Mouse (Mus musculus) liver, embryonic 14.5 days (tissue): ENCODE measurements around the gene Amigo2. TPM values are rescaled to one million over a fixed set of nuclear protein-coding genes. Genes with fewer than 3 reads are reported as not detected.
A peak's percentile ranks its signal among the peaks of the same experiment; 100 is the strongest.
"Not testable (repeated sequence)": the region's sequence is repeated elsewhere in the genome, so short reads cannot be mapped to it uniquely, and the experiment has no call there.

Source experiments
- ATAC-seq: fragments of 200-750 bp; cut with Nextera tagmentation; 2 replicates; pipeline ENCODE4 v1.8.0; 2017; ENCODE audit warnings: moderate number of reproducible peaks, mild to moderate bottlenecking, moderate library complexity; ENCODE audit not compliant: insufficient read depth
- DNase-seq, 3 experiments: peaks; one replicate each; pipeline ENCODE4 v3.0.0-alpha.2; 2012 to 2013; ENCODE audit warnings: low read depth in 3 of 3, low spot score in 3 of 3
- H3K27ac ChIP-seq: fragments of 300-500 bp; sonication (generic); 2 replicates; pipeline ENCODE4 v1.5.1; 2014; ENCODE audit warnings: moderate library complexity, mild to moderate bottlenecking, control low read depth, inconsistent platforms
- H3K27me3 ChIP-seq: fragments of 300-500 bp; sonication (generic); 2 replicates; pipeline ENCODE4 v1.6.1; 2014; ENCODE audit warnings: mild to moderate bottlenecking, low read length, moderate library complexity; ENCODE audit not compliant: control insufficient read depth, insufficient read depth
- H3K36me3 ChIP-seq: fragments of 300-500 bp; sonication (generic); replicated peaks from 2 replicates; pipeline ENCODE4 v1.6.1; 2014; ENCODE audit warnings: low read depth; ENCODE audit not compliant: control insufficient read depth, insufficient read depth
- H3K4me1 ChIP-seq, 2 experiments: fragments of 200-500 bp in 1 of 2; fragments of 300-500 bp in 1 of 2; sonication (generic) in 1 of 2; replicated peaks; 2 replicates each; pipeline ENCODE4 v1.6.1; 2012 to 2014; ENCODE audit warnings: antibody characterized with exemption in 1 of 2, inconsistent platforms in 1 of 2, low read length in 1 of 2; ENCODE audit not compliant: control insufficient read depth in 2 of 2, insufficient read depth in 2 of 2
- H3K4me2 ChIP-seq: fragments of 300-500 bp; sonication (generic); 2 replicates; pipeline ENCODE4 v1.6.1; 2014; ENCODE audit warnings: low read depth, mild to moderate bottlenecking, control low read depth, moderate library complexity
- H3K4me3 ChIP-seq, 2 experiments: fragments of 200-500 bp in 1 of 2; fragments of 300-500 bp in 1 of 2; sonication (generic) in 1 of 2; 2 replicates each; pipeline ENCODE4 v1.5.1; 2012 to 2014; ENCODE audit warnings: low read depth in 2 of 2, low read length in 2 of 2, mild to moderate bottlenecking in 2 of 2, control low read depth in 1 of 2, inconsistent platforms in 1 of 2, moderate library complexity in 1 of 2; ENCODE audit not compliant: insufficient read depth in 1 of 2
- H3K9ac ChIP-seq: fragments of 300-500 bp; sonication (generic); replicated peaks from 2 replicates; pipeline ENCODE4 v1.6.1; 2014; ENCODE audit warnings: mild to moderate bottlenecking, control low read depth, moderate library complexity
- H3K9me3 ChIP-seq: fragments of 300-500 bp; sonication (generic); 2 replicates; pipeline ENCODE4 v1.6.1; 2016; ENCODE audit warnings: low read length, mixed read lengths; ENCODE audit not compliant: control insufficient read depth
- CTCF ChIP-seq: IDR thresholded peaks from 2 replicates; pipeline ENCODE4 v1.5.1; 2016; ENCODE audit warnings: antibody characterized with exemption, low read depth, control low read depth
- EP300 ChIP-seq: IDR thresholded peaks from 2 replicates; pipeline ENCODE4 v1.6.1; 2016; ENCODE audit warnings: antibody characterized with exemption, low read depth
- WGBS: fragments of 180-500 bp; shearing (Covaris S2); extraction: QIAGEN DNeasy Blood & Tissue Kit; methylation state at CpG from one replicate; pipeline ENCODE4 v1.1.7; 2014; ENCODE audit not compliant: insufficient replicate concordance; 5-methylcytosine and 5-hydroxymethylcytosine counted together
- polyA plus RNA-seq, 2 experiments: library from polyadenylated mRNA; depleted of rRNA in 1 of 2; stranded (reverse) in 1 of 2; unstranded in 1 of 2; fragments of >200 nt; fragmentation: Nextera tagmentation in 1 of 2; extraction: Ambion mirVana in 1 of 2; gene quantifications; 2 replicates each; pipeline versions ENCODE4 v1.2.1 to v1.2.3; 2012 to 2014

Gene Amigo2
- polyA plus RNA-seq, 2 experiments, result 0.36 to 1.0 TPM

DNA sequence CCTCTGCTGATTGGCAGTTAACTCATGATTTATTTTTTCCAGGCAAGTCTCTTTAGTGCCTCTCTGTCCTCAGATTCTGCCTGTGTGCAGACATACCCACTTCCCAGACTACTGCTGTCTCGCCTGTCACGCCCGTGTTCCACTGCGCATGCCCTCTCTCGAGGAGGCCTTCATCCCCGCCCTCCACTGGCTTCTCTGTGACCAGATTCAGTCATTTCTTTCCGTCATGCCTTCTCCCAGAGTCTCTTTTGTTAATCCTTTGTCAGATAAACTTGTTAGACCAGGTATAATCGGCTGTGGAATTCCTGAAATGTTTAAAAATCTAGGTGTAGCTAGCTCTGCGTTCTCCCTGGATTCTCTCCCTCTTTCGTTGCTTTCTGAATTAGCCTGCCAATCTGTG, 23.7 kb downstream of the Amigo2 start:
- Histone ChIP-seq H3K9me3 (no peaks in the 10 kb centered on the region), H3K27ac (no peak overlapping the region), H3K9ac (no peak overlapping the region), H3K4me3 (no peak overlapping the region), H3K4me1 (no peaks in the 10 kb centered on the region), H3K27me3 (no peaks in the 10 kb centered on the region), H3K4me2 (no peak overlapping the region), H3K36me3 (no peaks in the 10 kb centered on the region)
- 73% methylated on average over 10 of the region's 10 CpGs for WGBS
- DNase-seq (no peak), ATAC-seq (no peak)
- TF ChIP-seq CTCF (no peak), EP300 (no peak)

DNA sequence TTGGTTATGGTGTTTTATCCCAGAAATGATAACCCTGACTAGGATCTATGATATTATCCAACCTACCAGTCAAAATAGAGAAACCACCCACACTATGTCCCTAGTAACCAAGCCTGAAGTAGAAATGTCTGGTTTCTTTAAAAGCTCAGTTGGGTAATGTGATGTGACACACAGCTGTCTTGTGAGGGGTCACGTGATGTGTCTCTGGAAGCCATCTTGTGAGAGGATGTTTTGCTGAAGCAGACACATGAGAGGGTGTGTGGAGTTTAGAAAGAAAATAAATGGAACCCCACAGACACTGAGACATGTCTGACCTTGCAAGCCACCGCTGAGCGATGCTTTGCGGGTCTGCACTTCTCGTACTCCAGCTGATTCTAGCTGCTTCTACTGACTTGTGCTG, 30.2 kb downstream of the Amigo2 start:
- H3K27ac ChIP-seq, result no peak overlapping the region
- H3K4me1 ChIP-seq, result no peaks in the 10 kb centered on the region
- no peak overlapping the region for H3K4me3 ChIP-seq
- ATAC-seq (no peak), DNase-seq (no peak)
- no peaks in the 10 kb centered on the region for H3K27me3 ChIP-seq
- TF ChIP-seq CTCF, result no peak
- no peak for TF ChIP-seq EP300
- H3K9me3 ChIP-seq, result no peaks in the 10 kb centered on the region
- no peak overlapping the region for H3K9ac ChIP-seq
- no peaks in the 10 kb centered on the region for H3K36me3 ChIP-seq
- no peak overlapping the region for H3K4me2 ChIP-seq
- 82% methylated on average over 5 of the region's 5 CpGs for WGBS

- H3K27ac ChIP-seq, result no peak overlapping the region
- H3K4me1 ChIP-seq, result no peaks in the 10 kb centered on the region
- TF ChIP-seq EP300, result no peak
- no peak for TF ChIP-seq CTCF
- no peak overlapping the region for H3K9ac ChIP-seq
- no peak for DNase-seq
- H3K4me2 ChIP-seq, result no peak overlapping the region; the same call in 1 of the 2 replicates
- 24% methylated on average over 17 of the region's 17 CpGs for WGBS
- ATAC-seq, result peak; percentile 31; the same call in 1 of the 2 replicates
- no peaks in the 10 kb centered on the region for H3K36me3 ChIP-seq
- H3K4me3 ChIP-seq, result no peak overlapping the region
- no peaks in the 10 kb centered on the region for H3K27me3 ChIP-seq
- no peaks in the 10 kb centered on the region for H3K9me3 ChIP-seq
Measured at GRCm38 (mm10) chr15:97212501-97213477, 34.3 kb downstream of the Amigo2 start.

DNA sequence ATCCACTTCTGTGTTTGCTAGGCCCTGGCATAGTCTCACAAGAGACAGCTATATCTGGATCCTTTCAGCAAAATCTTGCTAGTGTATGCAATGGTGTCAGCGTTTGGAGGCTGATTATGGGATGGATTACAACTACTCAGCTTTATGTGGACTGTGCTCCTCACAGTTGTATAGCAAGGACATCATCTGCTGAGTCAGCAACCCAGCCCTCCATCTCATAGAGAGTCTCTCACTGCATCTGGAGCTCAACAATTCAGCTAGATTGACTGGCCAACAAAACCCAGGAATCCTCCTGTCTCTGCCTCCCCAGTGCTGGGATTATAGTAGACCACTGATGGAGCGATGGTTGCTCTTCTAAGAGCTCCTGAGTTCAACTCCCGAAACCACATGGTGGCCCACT, 37.3 kb downstream of the Amigo2 start:
- not testable (repeated sequence) for H3K9ac ChIP-seq, H3K9me3 ChIP-seq, DNase-seq, H3K4me2 ChIP-seq, ATAC-seq, H3K27me3 ChIP-seq, H3K27ac ChIP-seq, H3K36me3 ChIP-seq, H3K4me1 ChIP-seq, H3K4me3 ChIP-seq
- WGBS, result 50% methylated on average over 3 of the region's 3 CpGs

DNA sequence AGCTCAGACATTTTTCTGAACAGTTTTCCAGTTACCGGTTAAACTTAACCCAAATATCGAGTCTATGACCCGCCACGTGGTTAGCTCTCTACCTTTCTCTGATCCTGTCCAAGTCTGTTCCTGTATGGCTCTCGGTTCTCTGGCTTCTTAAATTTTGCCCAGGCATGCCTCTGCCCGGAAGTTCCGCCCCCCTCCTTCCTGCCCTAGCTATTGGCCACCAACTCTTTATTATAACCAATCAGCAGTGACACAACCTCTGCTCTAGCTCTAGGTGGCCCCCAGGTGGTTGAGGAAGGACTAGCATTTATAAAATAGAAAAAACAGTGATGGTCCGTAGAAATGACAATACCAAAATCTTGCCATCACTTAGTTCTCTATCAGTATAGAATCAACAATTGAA, 40.6 kb downstream of the Amigo2 start:
- TF ChIP-seq CTCF (peak; percentile 12; the same call in 1 of the 2 replicates), EP300 (no peak)
- Histone ChIP-seq H3K4me1 (no peaks in the 10 kb centered on the region), H3K4me2 (no peak overlapping the region), H3K36me3 (no peaks in the 10 kb centered on the region), H3K4me3 (no peak overlapping the region), H3K9me3 (no peaks in the 10 kb centered on the region), H3K27me3 (no peaks in the 10 kb centered on the region), H3K9ac (no peak overlapping the region), H3K27ac (no peak overlapping the region)
- DNase-seq (no peak), ATAC-seq (no peak)
- 77% methylated on average over 8 of the region's 8 CpGs for WGBS
